Mouse (Mus musculus) 3T3-L1 (cell line): Measurements from ENCODE around the gene Rab20.

Experiments used
- DNase-seq: peaks from one replicate; pipeline ENCODE4 v3.0.0-alpha.2; 2015; ENCODE audit warnings: low read depth, low spot score

Rab20 gene

GRCm38 (mm10) chr8:11405722-11406481, 72.6 kb downstream of the Rab20 start:
- DNase-seq = no peak

GRCm38 (mm10) chr8:11404614-11405013, 73.9 kb downstream of the Rab20 start:
- no peak for DNase-seq

GRCm38 (mm10) chr8:11403813-11404212, 74.7 kb downstream of the Rab20 start:
- no peak for DNase-seq
